Mouse (Mus musculus): ENCODE results near the gene Samd3. TPM values are rescaled to one million over a fixed set of nuclear protein-coding genes. Genes with fewer than 3 reads are reported as not detected.

The Samd3 gene
- polyA plus RNA-seq, 1 experiment from 2014 or later, result not detected

DNA sequence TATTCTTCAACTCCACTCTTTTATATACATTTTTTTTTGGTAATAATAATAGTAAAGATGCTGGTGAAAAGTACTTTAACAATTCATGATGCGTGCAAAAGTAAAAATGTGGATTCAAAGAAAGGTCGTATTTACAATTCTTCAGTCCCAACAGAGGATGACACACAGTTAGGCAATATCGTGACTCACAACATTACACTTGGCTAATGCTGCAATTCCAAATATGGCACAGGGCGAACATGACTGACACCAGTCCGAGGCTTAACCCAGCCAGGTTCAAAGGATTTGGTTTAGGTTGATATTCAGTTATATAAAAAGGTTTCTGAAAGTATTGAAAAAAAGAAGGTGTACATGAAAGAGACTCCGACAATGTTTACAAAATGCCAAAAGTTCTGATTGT is 45.9 kb downstream of the Samd3 start:
- WGBS, result 91% methylated on average over 6 of the region's 6 CpGs
- Histone ChIP-seq H3K9me3 (ENCODE audit: control insufficient read depth, low read length) (no peaks in the 10 kb centered on the region), H3K4me2 (ENCODE audit: low read depth, low read length) (no peak overlapping the region), H3K4me1 (ENCODE audit: control insufficient read depth, insufficient read depth, low read length) (no peaks in the 10 kb centered on the region), H3K4me3 (ENCODE audit: low read depth, low read length) (no peak overlapping the region), H3K27me3 (replicated peaks; ENCODE audit: control insufficient read depth, insufficient read depth, low read length) (no peaks in the 10 kb centered on the region), H3K9ac (ENCODE audit: low read depth, low read length) (no peak overlapping the region), H3K27ac (replicated peaks; ENCODE audit: low read depth, low read length) (no peak overlapping the region), H3K36me3 (ENCODE audit: control insufficient read depth, insufficient read depth, low read length) (peaks cover 55% of the 10 kb centered on the region)
- ATAC-seq (ENCODE audit: low read depth), result no peak
- DNase-seq (ENCODE audit: low spot score), result no peak

DNA sequence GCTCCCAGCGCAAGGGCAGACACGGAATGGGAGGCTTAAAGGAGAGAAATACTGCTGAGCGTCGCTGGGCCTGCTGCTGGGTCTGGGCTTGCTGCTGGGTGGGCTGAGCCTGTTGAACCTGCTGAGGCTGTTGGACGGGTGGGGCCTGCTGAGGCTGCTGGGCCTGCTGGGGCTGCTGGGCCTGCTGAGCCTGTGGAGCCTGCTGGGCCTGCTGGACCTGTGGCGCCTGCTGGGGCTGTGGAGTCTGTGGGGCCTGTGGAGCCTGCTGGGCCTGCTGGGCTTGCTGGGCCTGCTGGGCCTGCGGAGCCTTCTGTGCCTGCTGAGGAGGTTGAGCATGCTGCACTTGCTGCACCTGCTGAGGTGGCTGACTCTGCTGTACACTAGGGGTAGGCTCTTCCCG is 50.5 kb downstream of the Samd3 start:
- Histone ChIP-seq H3K27me3 (replicated peaks; ENCODE audit: control insufficient read depth, insufficient read depth, low read length) (no peaks in the 10 kb centered on the region), H3K4me2 (ENCODE audit: low read depth, low read length) (no peak overlapping the region), H3K4me1 (ENCODE audit: control insufficient read depth, insufficient read depth, low read length) (no peaks in the 10 kb centered on the region), H3K27ac (replicated peaks; ENCODE audit: low read depth, low read length) (no peak overlapping the region), H3K9ac (ENCODE audit: low read depth, low read length) (no peak overlapping the region), H3K4me3 (ENCODE audit: low read depth, low read length) (no peak overlapping the region), H3K36me3 (ENCODE audit: control insufficient read depth, insufficient read depth, low read length) (peaks cover 62% of the 10 kb centered on the region), H3K9me3 (ENCODE audit: control insufficient read depth, low read length) (no peaks in the 10 kb centered on the region)
- WGBS, result 46% methylated on average over 7 of the region's 8 CpGs
- ATAC-seq (ENCODE audit: low read depth) (peak; percentile 91), DNase-seq (ENCODE audit: low spot score) (no peak)

- Histone ChIP-seq H3K9ac (ENCODE audit: low read depth, low read length) (no peak overlapping the region), H3K4me1 (ENCODE audit: control insufficient read depth, insufficient read depth, low read length) (no peaks in the 10 kb centered on the region), H3K36me3 (ENCODE audit: control insufficient read depth, insufficient read depth, low read length) (peaks cover 49% of the 10 kb centered on the region), H3K4me3 (ENCODE audit: low read depth, low read length) (no peak overlapping the region), H3K9me3 (ENCODE audit: control insufficient read depth, low read length) (no peaks in the 10 kb centered on the region), H3K27ac (replicated peaks; ENCODE audit: low read depth, low read length) (no peak overlapping the region), H3K27me3 (replicated peaks; ENCODE audit: control insufficient read depth, insufficient read depth, low read length) (no peaks in the 10 kb centered on the region), H3K4me2 (ENCODE audit: low read depth, low read length) (no peak overlapping the region)
- 89% methylated on average over 7 of the region's 7 CpGs for WGBS
- ATAC-seq (ENCODE audit: low read depth) (no peak), DNase-seq (ENCODE audit: low spot score) (no peak)
Observed at GRCm38 (mm10) chr10:26287136-26287535, 57.6 kb downstream of the Samd3 start.

- 79% methylated on average over 3 of the region's 3 CpGs for WGBS
- H3K9ac ChIP-seq (ENCODE audit: low read depth, low read length), result no peak overlapping the region
- ATAC-seq (ENCODE audit: low read depth) (no peak), DNase-seq (ENCODE audit: low spot score) (peak; percentile 48)
- no peaks in the 10 kb centered on the region for H3K9me3 ChIP-seq (ENCODE audit: control insufficient read depth, low read length)
- H3K4me1 ChIP-seq (ENCODE audit: control insufficient read depth, insufficient read depth, low read length), result no peaks in the 10 kb centered on the region
- peaks cover 27% of the 10 kb centered on the region for H3K36me3 ChIP-seq (ENCODE audit: control insufficient read depth, insufficient read depth, low read length)
- H3K4me2 ChIP-seq (ENCODE audit: low read depth, low read length), result no peak overlapping the region
- H3K4me3 ChIP-seq (ENCODE audit: low read depth, low read length), result no peak overlapping the region
- no peak overlapping the region for H3K27ac ChIP-seq (replicated peaks; ENCODE audit: low read depth, low read length)
- H3K27me3 ChIP-seq (replicated peaks; ENCODE audit: control insufficient read depth, insufficient read depth, low read length), result no peaks in the 10 kb centered on the region
Observed at GRCm38 (mm10) chr10:26297200-26297599, 67.7 kb downstream of the Samd3 start.

- Histone ChIP-seq H3K4me1 (ENCODE audit: control insufficient read depth, insufficient read depth, low read length) (no peaks in the 10 kb centered on the region), H3K4me3 (ENCODE audit: low read depth, low read length) (no peak overlapping the region), H3K4me2 (ENCODE audit: low read depth, low read length) (no peak overlapping the region), H3K9ac (ENCODE audit: low read depth, low read length) (no peak overlapping the region), H3K27ac (replicated peaks; ENCODE audit: low read depth, low read length) (no peak overlapping the region), H3K36me3 (ENCODE audit: control insufficient read depth, insufficient read depth, low read length) (peaks cover 26% of the 10 kb centered on the region), H3K9me3 (ENCODE audit: control insufficient read depth, low read length) (no peaks in the 10 kb centered on the region), H3K27me3 (replicated peaks; ENCODE audit: control insufficient read depth, insufficient read depth, low read length) (no peaks in the 10 kb centered on the region)
- WGBS, result 81% methylated on average over 7 of the region's 7 CpGs
- DNase-seq (ENCODE audit: low spot score), result no peak
- ATAC-seq (ENCODE audit: low read depth), result no peak
Observed at GRCm38 (mm10) chr10:26297626-26298025, 68.1 kb downstream of the Samd3 start.

GRCm38 (mm10) chr10:26302336-26302735 is 72.8 kb downstream of the Samd3 start:
- H3K36me3 ChIP-seq (ENCODE audit: control insufficient read depth, insufficient read depth, low read length), result peaks cover 30% of the 10 kb centered on the region
- no peak overlapping the region for H3K9ac ChIP-seq (ENCODE audit: low read depth, low read length)
- no peaks in the 10 kb centered on the region for H3K27me3 ChIP-seq (replicated peaks; ENCODE audit: control insufficient read depth, insufficient read depth, low read length)
- no peaks in the 10 kb centered on the region for H3K9me3 ChIP-seq (ENCODE audit: control insufficient read depth, low read length)
- ATAC-seq (ENCODE audit: low read depth) (no peak), DNase-seq (ENCODE audit: low spot score) (no peak)
- no peak overlapping the region for H3K4me3 ChIP-seq (ENCODE audit: low read depth, low read length)
- H3K4me1 ChIP-seq (ENCODE audit: control insufficient read depth, insufficient read depth, low read length), result no peaks in the 10 kb centered on the region
- H3K27ac ChIP-seq (replicated peaks; ENCODE audit: low read depth, low read length), result no peak overlapping the region
- 78% methylated on average over 4 of the region's 4 CpGs for WGBS
- no peak overlapping the region for H3K4me2 ChIP-seq (ENCODE audit: low read depth, low read length)

DNA sequence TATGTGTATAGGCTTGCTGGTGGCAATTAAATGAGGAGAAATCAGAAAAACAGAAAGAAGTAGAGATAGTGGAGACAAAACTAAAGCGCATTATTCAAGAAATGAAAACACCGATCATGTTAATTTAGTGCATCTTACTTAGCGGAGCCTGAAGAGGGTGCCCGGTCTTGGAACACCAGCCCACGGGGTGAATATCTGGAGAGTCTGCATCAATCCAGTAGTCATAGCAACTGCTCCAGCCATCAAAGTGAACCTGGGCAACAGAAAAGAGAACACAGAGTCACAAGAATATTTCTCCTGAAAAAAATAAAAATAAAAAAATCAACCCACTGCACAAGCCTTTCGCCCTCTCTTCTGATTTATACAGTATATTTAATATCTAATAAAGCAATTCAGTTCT is 74.0 kb downstream of the Samd3 start:
- no peak overlapping the region for H3K4me2 ChIP-seq (ENCODE audit: low read depth, low read length)
- H3K4me3 ChIP-seq (ENCODE audit: low read depth, low read length), result no peak overlapping the region
- H3K36me3 ChIP-seq (ENCODE audit: control insufficient read depth, insufficient read depth, low read length), result peaks cover 39% of the 10 kb centered on the region
- H3K9me3 ChIP-seq (ENCODE audit: control insufficient read depth, low read length), result no peaks in the 10 kb centered on the region
- no peak for ATAC-seq (ENCODE audit: low read depth)
- DNase-seq (ENCODE audit: low spot score), result no peak
- H3K9ac ChIP-seq (ENCODE audit: low read depth, low read length), result no peak overlapping the region
- H3K27ac ChIP-seq (replicated peaks; ENCODE audit: low read depth, low read length), result no peak overlapping the region
- H3K27me3 ChIP-seq (replicated peaks; ENCODE audit: control insufficient read depth, insufficient read depth, low read length), result no peaks in the 10 kb centered on the region
- 92% methylated on average over 6 of the region's 6 CpGs for WGBS
- H3K4me1 ChIP-seq (ENCODE audit: control insufficient read depth, insufficient read depth, low read length), result no peaks in the 10 kb centered on the region

DNA sequence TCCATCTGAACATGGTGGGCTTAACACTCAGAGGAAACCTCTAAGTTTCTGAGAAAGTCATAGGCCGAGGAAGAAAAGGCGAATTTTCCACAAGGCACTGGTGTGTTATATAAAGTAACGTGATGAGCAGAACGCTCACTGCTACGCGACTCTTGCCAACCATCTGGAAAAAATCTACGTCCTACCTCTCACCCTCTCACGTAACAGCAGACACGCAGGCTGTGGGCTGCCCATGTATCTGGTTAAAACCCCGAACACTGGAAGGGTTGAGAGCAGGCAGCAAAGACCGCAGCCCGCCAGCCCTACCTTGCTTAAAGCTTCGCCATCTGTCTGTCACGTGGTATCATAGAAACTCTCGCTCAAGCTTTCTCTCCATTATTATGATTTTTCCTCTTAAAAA is 84.8 kb downstream of the Samd3 start:
- H3K4me1 ChIP-seq (ENCODE audit: control insufficient read depth, insufficient read depth, low read length), result no peaks in the 10 kb centered on the region
- 61% methylated on average over 15 of the region's 15 CpGs for WGBS
- H3K4me3 ChIP-seq (ENCODE audit: low read depth, low read length), result no peak overlapping the region
- no peaks in the 10 kb centered on the region for H3K9me3 ChIP-seq (ENCODE audit: control insufficient read depth, low read length)
- H3K27me3 ChIP-seq (replicated peaks; ENCODE audit: control insufficient read depth, insufficient read depth, low read length), result no peaks in the 10 kb centered on the region
- H3K27ac ChIP-seq (replicated peaks; ENCODE audit: low read depth, low read length), result peak overlapping the region; percentile 68
- no peak overlapping the region for H3K4me2 ChIP-seq (ENCODE audit: low read depth, low read length)
- no peak overlapping the region for H3K9ac ChIP-seq (ENCODE audit: low read depth, low read length)
- DNase-seq (ENCODE audit: low spot score), result peak; percentile 81
- H3K36me3 ChIP-seq (ENCODE audit: control insufficient read depth, insufficient read depth, low read length), result peaks cover 60% of the 10 kb centered on the region
- ATAC-seq (ENCODE audit: low read depth), result peak; percentile 78; the same call in 1 of the 2 replicates

DNA sequence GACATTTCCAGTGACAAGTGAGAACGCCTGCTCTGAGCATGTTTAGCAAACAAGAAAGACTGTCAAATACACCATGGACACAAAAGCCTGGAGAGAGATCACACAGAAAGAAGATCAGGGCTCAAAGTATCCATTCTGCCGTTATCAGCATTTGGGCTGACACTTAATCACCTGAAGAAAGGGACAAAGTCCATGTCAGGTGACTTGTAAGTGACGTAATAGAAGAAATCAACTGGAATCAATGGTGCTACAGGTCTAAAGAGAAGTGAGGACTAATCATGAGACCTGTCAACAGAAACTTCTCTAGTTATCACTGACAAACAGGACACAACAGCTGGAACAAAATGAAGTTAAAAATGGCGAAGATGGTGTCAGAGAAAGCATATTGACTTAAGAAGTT is 91.2 kb downstream of the Samd3 start:
- H3K4me3 ChIP-seq (ENCODE audit: low read depth, low read length), result no peak overlapping the region
- H3K4me2 ChIP-seq (ENCODE audit: low read depth, low read length), result no peak overlapping the region
- ATAC-seq (ENCODE audit: low read depth), result no peak
- no peak overlapping the region for H3K9ac ChIP-seq (ENCODE audit: low read depth, low read length)
- H3K27me3 ChIP-seq (replicated peaks; ENCODE audit: control insufficient read depth, insufficient read depth, low read length), result no peaks in the 10 kb centered on the region
- no peak overlapping the region for H3K27ac ChIP-seq (replicated peaks; ENCODE audit: low read depth, low read length)
- 83% methylated on average over 4 of the region's 4 CpGs for WGBS
- H3K4me1 ChIP-seq (ENCODE audit: control insufficient read depth, insufficient read depth, low read length), result no peaks in the 10 kb centered on the region
- H3K36me3 ChIP-seq (ENCODE audit: control insufficient read depth, insufficient read depth, low read length), result peaks cover 50% of the 10 kb centered on the region
- H3K9me3 ChIP-seq (ENCODE audit: control insufficient read depth, low read length), result no peaks in the 10 kb centered on the region
- no peak for DNase-seq (ENCODE audit: low spot score)
